Mouse (Mus musculus): ENCODE measurements at regions not wholly inside any gene's neighbourhood (a gene's known extent, or its start where the extent isn't known, plus 50 kb on each side); places are given as distances from the start of the nearest gene placed in this dataset.

DNA sequence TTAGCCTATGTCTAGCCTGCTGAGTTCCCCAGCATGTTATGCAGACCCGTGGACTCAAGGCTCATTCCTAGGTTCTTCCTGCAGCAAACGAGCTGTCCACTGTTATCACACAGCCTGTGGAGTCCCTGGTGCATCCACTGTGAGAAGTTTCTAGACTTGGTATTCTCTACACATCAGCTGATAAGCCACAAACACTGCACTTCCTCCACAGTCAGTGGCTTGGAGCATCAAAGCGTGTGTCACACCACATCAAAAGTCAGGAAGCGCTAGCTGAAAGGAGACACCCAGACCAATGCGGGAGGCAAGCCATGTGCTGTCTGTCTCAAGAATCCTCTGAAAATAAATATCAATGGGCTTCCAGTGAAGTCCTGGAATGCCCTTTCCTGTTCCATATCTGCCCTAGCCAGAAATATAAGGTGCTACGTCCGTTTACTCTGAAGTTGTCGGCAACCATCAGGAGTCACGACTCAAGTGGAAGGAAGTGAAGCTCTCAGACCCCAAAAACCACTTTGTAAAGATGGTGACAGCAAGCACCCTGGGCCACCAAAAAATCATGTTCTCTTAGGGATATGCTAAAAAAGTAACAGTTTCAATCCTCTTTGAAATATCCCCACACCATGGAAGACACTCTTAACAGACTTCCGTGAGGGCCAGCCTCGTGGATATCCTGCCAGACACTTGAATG lies 227.7 kb downstream of the Adgrl2 start:
- no peak for DNase-seq

DNA sequence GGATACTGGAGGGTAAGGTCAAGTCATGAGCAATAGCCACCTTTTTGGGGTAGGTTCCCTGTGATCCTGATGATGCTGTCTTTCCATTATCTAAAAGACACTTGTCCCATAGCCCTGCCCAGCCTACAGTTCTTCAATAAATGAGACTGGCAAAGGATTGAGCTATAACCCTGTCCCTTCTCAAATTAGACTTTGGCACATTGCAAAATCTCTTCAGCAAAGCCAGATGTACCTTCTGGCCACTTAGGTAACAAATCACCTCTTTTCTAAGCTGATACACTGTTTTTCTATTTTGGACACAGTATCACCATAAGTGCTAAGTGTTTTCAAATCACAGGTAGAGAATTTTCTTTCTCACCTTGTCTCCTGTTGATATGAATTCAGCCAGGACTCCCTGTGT lies 228.8 kb downstream of the Adgrl2 start:
- DNase-seq, result no peak

DNA sequence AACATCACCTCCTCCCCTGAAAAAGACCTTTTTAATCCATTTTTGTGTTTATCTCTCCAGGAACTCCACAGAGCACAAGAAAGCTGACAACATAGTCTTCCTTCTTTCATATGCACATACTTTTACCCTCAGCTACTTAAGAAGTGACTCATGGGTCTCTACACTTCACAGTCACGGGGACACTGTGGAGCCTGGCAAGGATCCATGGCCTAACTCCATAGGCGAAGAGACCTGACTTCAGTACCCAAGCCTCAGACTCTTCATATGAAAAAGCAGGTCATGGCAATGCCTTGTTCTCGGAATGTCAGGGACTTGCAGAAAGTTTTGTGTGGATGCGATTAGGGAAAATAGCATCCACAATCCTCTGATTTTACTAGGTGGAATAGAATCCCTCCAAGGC lies 230.9 kb downstream of the Adgrl2 start:
- DNase-seq, result no peak

DNA sequence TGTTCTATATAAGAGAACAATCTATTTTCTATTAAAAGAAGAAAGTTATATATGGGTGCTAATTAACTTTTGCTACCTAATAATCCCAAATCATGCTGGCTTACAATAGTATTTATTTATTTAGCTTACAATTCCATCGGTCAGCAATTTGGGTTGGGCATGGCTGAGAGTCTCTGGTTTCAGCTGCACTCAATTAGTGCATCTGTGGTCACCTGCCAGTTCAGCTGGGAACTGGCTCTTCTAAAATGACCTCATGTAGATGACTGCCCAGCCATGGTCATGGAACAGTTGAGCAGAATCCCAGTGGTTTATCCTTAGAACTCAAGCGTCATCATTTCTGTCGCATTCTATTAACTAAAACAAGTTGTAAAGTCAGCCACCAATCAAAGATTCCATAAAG lies 244.1 kb downstream of the Adgrl2 start:
- DNase-seq, result no peak

DNA sequence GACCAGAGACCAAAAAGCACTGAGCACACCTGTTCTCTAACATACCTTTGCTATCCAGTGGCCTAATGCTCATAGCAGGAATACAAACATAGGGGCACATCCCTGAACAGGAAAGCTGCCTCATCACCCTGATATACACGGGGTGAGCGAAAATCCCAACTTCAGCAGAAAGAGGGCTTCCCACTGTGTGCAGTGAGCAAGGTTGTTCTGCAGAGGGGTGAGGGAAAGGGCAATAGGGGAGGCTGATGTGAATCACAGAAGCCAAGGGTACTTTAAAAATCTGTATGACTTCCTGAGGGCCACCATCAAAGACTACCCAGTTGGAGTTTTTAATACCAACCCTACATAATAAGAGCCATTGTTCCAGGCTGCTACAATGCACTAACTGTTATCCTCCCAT lies 245.7 kb downstream of the Adgrl2 start:
- DNase-seq, result no peak

DNA sequence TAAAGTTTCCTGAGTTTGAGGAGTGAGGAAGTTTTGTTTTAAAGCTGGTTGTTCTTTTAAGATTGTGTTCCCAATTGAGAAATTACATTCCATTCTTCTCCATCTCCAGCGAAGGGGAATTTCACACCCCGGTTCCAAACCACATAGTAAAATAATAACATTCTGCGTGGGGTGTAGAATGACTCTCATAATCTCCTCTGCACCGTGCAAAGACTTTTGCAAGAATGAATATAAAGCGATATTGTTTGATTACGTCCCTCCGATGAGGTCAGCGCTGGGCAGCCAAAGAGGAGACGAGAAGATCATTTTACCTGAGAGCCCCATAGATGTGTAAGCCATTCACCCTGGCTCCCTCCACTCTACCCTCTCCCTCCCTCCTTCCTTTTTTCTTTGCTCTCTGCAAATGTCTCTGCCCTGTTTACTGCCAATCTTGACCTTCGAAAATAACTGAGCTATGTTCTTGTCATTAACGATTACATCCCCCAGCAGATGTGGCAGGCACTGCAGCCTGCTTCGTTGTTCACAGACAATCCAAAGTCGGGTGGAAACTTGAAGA lies 256.1 kb downstream of the Adgrl2 start:
- no peak for DNase-seq

DNA sequence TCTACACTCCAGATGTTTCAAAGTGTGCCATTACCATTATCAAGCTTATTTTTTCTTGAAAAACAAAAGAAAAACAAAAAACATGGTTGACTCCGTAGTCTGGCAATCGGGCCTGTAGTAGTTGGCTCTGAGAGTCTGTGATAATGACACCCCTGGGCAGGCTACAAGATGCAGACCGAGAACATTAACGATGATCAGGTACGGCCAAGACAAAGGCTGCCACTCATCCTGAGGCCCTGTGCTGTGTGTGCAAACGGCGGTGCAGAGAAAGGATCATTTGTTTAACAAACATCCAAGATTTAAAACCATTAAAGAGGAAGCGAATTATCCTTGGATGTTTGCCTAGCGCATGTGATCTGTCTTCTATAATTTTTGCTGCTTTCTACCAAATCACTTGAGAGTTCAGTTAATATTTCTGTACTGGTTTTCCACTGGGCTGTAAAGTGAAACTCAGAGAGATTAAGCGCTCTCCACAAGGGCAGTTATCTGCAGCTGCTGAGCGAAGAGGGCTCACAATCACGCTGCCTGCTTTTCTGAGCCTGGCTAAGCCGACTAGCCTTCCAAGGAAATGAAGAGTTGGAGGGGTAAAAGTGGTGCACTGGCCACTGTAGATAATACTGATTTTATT lies 257.0 kb downstream of the Adgrl2 start:
- no peak for DNase-seq

DNA sequence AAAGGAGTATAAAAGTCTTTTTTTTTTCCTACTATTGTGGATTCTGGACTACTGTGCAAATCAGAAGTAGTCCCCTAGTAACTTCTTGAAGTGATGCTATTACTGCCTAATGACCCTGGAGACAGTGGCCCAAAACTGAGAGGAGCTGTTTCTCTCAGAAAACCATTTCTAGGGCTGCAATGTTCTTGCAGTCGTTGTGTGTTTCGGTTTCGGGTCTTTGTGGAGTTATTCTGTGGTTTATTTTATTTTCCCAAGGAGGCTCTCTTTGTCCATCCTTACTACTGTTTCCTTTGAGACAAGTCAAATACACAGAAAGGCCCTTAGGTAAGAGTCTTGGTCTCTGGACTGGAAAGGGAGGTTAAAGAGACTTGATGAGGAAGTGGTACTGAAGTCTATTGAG lies 258.9 kb downstream of the Adgrl2 start:
- no peak for DNase-seq

DNA sequence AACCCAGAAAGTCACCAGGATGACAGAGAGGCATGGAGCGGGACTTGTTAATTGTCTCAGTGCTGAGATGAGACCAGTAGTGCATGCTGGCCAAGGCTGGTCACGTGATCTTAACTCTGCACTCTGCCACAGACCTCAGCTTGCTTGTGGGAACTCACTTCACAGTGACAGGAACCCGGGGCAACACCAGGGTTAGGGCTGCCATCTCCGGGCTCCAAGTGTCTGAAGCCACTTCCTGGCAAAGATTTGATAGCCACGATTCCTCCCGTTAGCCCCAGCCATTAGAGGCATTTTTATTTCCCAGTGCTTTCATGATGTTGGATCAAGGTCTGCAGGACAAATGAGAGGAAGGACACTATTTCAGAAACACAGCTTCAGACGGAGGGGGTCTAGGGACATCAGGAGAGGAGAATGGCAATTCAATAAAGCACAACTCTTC lies 261.1 kb downstream of the Adgrl2 start:
- no peak for DNase-seq

DNA sequence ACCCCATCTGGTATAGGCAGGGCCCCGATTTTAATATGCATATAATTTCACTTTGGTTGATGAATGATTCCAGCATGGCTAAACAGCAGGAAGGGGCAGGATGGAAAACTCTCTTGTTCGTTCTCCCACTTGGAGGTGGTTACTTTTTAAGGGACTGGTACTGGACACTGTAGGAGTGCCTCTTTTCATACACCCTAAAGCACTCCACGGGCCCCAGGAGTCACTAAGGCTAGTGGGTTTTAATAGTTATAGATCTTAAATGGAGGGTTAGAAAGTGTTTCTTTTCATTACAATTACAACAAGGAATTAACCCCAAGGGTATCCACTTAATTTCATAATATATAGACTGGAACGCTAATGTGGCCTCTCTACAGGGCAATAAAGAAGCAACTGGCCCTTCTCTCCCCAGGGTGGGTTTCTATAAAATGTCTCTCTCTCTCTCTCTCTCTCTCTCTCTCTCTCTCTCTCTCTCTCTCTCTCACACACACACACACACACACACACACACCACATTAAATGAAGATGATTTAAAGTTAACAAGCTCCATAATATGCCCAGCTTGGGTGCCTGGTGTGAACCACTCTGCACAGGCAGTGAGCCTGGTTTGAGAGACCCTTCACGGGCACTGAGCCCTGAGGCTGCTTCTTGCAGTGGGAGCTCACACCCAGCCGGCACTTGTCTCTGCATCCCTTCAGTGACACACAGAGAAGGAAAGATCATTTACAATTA lies 261.7 kb downstream of the Adgrl2 start:
- DNase-seq, result no peak

DNA sequence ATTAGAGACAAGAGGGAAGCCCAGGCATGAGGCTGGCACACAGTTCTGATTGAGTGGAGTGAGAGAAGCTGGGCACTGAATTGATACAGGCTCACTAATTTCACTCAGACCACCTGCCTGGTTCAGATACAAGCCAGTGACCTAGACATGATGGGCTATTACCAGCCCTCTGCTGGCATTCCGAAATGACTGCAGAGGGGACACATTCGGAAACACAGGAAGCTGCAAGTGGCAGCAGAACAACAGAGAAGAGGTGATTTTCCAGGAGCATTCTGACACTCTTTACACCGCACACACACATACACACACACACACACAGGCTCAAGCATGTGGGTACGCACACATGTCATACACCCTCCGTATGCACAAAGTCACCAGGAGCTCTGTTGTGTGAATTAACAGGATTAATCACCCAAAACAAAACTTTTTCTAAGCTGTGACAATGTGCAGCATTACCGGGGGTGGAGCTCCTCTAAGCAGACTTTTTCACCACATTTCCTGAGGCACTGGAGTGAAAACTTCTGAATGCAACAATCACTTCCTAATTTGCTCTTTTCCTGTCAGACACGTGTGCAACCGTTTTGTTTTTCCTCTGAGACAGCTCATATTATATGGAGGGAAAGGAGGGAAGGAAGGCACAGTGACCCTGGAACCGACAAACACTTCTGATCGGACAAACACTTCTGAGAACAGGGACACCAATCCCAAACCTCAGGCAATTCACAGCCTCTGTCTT lies 263.6 kb downstream of the Adgrl2 start:
- DNase-seq, result no peak

DNA sequence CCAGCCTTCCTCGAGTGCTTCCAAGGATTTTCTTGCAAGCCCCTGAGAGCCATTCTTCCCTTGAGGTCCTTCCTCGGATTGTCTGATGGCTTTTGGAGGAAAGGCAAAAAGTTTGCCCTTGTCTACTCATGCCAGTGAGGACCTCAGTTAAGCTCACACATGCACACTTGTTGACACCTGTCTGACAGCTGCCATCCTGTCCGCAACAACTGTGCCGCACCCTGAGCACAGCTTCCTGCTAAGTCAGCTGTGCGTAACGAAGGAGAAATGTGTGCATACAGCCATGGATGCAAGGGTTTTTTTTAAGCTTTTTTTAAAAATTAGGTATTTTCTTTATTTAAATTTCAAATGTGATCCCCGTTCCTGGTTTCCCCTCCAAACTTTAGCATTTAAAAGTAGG lies 293.8 kb downstream of the Adgrl2 start:
- no peak for DNase-seq

DNA sequence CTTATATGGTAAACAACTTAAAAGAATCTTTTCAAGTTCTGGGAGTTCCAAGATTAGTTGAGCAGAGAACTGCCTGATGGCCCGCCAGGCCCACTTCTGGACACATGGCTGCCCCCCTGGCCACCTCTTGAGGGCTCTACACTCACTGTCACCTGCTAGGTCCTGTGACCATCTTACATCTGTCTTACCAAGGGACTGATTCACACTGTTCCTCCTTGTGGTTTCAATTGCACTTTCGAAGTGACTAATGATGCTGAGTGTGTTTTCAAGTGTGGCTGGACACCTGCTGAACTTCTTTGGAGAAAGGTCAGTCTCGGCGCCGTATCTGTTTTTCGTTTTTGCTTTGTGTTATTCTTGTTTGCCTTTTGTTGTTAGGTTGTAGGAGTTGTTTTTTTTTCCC lies 294.9 kb downstream of the Adgrl2 start:
- DNase-seq, result no peak

DNA sequence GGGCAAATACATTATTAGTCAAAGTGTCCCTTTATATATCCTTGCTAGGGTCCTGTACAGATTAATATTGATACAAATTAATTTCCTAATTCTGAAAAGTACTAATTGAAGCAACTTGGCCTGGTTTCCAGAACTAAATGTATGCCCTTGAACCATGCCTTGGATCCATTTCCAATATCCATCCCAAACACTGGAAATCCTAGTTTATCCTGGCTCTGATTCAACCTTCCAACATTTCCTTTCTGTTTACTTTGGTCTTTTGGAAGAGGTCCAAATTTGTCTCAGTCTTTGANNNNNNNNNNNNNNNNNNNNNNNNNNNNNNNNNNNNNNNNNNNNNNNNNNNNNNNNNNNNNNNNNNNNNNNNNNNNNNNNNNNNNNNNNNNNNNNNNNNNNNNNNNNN lies 307.2 kb downstream of the Adgrl2 start:
- DNase-seq, result no peak

DNA sequence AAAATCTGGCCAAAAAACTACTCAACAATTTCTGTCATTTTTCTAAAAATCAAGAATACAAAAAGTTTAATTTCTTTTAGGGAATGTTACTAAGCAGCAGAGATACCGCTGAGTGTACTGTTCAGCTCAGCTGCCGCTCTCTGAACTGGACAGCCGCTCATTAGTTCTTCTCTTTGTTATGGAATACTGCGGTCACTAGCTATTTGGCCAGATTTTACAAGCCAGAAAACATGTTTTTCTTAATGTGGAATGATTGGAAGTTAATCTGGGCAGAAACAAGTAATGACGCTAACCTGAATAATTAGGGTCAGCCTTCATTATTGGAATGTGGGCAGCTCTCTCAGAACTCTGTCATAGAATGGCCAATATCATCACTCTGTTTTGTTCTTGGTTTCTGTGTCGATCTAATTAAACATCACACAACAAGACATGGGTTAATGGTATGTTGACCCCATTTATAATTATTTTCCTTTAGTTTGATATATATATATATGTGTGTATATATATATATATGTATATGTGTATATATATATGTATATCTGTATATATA lies 307.8 kb downstream of the Adgrl2 start:
- no peak for DNase-seq

DNA sequence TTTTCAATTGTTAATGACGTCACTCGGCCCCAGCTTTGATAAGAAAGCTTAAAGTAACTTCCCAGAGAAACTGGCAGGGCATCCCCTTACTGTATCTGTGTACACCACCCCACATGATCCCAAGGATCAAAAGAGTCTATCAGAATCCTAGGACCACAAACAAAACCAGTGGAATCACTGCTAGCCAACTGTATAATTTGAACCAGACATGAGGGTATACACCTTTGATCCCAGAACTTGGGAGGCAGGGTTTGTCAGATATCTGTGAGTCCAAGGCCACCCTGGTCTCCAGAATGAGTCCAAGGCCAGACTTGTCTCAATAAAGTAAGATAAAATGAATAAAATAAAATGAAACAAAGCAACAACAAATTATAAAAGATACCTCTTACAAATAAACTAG lies 309.2 kb downstream of the Adgrl2 start:
- DNase-seq, result no peak

DNA sequence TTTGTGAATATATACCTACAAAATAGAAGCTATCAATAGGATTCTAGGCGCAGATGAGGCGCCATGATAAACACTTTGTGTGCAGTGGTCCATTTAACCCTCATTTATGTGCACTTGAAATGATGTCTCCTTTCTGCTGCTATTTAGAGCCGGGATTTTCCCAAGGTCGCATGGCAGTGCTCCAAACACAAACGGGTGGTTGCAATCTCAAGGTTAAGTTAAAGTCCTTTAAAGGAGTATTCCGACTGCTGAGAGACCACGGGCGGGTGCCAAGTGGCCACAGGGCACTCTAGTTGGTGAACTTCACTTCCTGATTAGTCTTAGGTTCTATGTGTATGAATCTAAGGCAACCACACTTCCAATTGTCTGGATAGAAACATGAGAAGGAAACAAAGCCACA lies 309.6 kb downstream of the Adgrl2 start:
- DNase-seq, result no peak

DNA sequence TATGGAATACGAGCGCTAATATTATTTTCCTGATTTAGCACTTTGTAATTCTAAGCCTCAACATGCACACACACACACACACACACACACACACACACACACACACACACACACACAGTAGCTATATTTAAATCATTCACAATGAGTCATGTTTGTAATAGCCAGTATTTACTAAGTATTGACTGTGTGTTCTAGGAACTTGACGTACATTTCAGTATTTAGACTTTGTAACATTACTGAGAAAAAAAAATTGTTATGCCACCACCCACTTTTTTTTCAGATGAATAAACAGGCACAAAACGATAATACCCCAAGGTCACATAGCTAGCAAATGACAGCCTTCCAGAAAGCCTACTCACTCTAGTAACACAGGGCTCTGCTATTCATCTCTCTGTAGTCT lies 310.3 kb downstream of the Adgrl2 start:
- DNase-seq, result no peak

DNA sequence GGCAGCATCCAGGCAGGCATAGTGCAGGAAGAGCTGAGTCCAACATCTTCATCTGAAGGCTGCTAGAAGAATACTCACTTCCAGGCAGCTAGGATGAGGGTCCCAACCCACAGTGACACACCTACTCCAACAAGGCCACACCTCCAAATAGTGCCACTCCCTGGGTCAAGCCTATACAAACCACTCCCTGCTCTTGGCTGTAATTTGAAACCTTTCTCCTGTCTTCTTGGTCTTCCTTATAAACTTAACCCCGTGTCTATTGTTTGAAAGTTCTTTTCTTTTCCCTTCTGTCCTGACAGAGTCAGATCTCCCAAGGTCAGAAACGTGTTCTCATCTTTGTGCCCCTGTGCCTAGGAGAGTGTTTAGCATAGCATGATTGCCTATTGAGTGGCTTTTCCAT lies 311.2 kb downstream of the Adgrl2 start:
- DNase-seq, result no peak

DNA sequence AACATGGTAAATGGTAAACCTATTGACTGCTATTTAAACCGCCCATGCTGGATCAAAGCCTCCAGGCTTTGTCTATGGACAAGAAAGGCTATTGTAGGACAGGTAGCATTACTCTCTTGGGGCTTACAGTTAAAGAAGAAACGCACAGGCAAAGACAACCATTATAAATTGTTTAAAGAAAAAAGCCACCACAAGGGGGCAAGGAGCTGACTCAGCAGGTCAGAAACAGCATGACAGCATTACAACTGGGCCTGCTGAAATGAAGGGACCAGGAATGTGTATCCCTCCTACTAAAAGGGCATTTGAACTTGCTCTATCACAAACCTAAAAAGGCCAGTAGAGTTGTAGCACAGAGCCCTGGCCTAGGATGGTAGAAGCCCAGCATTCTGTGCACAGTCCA lies 314.3 kb downstream of the Adgrl2 start:
- no peak for DNase-seq

DNA sequence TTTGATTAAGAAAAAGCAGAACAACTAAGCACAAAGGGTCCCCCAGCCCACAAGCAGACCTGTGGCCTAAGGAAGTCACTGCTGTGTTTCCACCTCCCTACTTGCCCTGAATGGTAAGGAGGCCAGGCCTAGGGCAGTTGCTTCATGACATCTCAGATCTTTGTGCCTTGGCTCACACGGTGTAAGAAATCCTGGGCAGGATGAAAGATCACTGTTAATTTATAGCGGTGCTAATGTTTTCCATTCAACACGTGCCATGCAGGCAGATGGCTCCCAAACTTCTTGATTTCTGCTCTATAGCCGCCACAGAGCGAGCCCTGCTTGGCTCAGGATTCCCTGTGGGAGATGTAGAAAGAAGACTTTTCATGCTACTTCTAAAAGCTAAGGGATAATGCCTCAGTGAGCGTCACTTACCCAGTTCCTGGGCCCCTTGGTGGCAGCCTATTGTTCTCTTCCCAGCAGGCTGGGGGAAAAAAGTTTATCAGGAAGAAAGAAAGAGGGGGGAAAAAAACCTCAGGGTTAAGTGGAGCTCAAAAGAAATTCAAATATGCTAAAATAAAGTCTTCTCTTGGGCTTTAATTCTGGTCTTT lies 327.4 kb downstream of the Adgrl2 start:
- no peak for DNase-seq

DNA sequence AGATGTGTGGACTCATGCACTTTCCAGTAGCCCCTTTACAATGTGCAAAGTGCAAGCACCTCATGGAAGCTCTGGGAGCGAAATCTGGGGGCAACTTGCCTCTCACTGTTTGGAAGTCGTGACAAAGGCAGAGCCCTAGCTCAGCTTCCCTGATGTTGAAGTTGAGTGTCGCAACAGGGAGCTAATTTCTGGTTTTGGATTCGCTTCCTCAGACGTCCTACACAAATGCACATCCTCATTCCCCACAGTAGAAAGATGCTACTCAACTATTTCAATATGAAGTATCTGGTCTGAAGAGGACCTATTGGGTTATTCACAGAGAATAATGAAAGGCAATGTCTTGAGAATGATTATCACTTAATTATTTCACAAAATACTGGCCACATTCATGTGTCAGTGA lies 331.3 kb downstream of the Adgrl2 start:
- DNase-seq, result no peak

DNA sequence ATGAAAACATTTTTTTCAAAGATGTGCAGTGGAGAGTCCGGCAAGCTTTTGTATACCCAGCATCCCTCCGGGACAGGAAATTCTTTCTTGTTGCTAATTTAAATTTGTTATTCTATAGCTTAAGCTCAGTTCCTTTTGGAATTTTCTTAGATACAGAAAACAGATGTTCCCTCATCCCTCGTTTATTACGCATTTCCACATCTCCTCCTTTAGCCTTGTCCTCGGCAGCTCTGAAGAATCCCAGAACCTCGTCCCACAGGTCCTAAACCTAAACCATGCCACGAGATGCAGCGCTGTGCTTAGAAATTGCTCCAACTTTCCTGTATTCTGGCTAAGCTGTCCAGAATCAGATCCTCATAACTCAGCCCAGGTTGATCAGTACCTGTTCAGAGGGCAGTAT lies 332.0 kb downstream of the Adgrl2 start:
- DNase-seq, result no peak
